Mouse (Mus musculus) midbrain, embryonic 13.5 days (tissue): ENCODE measurements around the gene Cdk5rap3. TPM values are rescaled to one million over a fixed set of nuclear protein-coding genes. Genes with fewer than 3 reads are reported as not detected.

Source experiments
- ATAC-seq: fragments of 200-750 bp; cut with Nextera tagmentation; 2 replicates; pipeline ENCODE4 v1.8.0; 2017; ENCODE audit warnings: mild to moderate bottlenecking, moderate TSS enrichment, moderate library complexity
- H3K27ac ChIP-seq: fragments of 300-500 bp; sonication (generic); 2 replicates; pipeline ENCODE4 v1.5.1; 2015; ENCODE audit warnings: inconsistent platforms, mild to moderate bottlenecking, moderate library complexity
- H3K27me3 ChIP-seq: fragments of 300-500 bp; sonication (generic); 2 replicates; pipeline ENCODE4 v1.6.1; 2015; ENCODE audit warnings: mild to moderate bottlenecking, inconsistent platforms
- H3K36me3 ChIP-seq: fragments of 300-500 bp; sonication (generic); 2 replicates; pipeline ENCODE4 v1.6.1; 2015; ENCODE audit warnings: mild to moderate bottlenecking, inconsistent platforms
- H3K4me1 ChIP-seq: fragments of 300-500 bp; sonication (generic); replicated peaks from 2 replicates; pipeline ENCODE4 v1.6.1; 2015; ENCODE audit warnings: inconsistent platforms
- H3K4me2 ChIP-seq: fragments of 300-500 bp; sonication (generic); replicated peaks from 2 replicates; pipeline ENCODE4 v1.6.1; 2015; ENCODE audit warnings: moderate library complexity, mild to moderate bottlenecking, inconsistent platforms
- H3K4me3 ChIP-seq: fragments of 300-500 bp; sonication (generic); replicated peaks from 2 replicates; pipeline ENCODE4 v1.5.1; 2015; ENCODE audit warnings: mild to moderate bottlenecking, inconsistent platforms
- H3K9ac ChIP-seq: fragments of 300-500 bp; sonication (generic); replicated peaks from 2 replicates; pipeline ENCODE4 v1.6.1; 2015; ENCODE audit warnings: mild to moderate bottlenecking, inconsistent platforms
- H3K9me3 ChIP-seq: fragments of 300-500 bp; sonication (generic); 2 replicates; pipeline ENCODE4 v1.6.1; 2016; ENCODE audit warnings: mild to moderate bottlenecking, inconsistent platforms
- WGBS: fragments of 180-500 bp; shearing (Covaris S2); methylation state at CpG from one replicate; pipeline ENCODE4 v1.1.7; 2015; 5-methylcytosine and 5-hydroxymethylcytosine counted together
- polyA plus RNA-seq: library from polyadenylated mRNA; unstranded; fragments of >200 nt; fragmentation: Nextera tagmentation; extraction: Ambion mirVana; gene quantifications from 2 replicates; pipeline ENCODE4 v1.2.1, GENCODE M21; 2015

Gene Cdk5rap3
- polyA plus RNA-seq, 1 experiment from 2014 or later: 103 TPM

GRCm38 (mm10) chr11:96910003-96910402, 6.3 kb downstream of the Cdk5rap3 start:
- peaks cover 53% of the 10 kb centered on the region for H3K4me1 ChIP-seq
- 20% methylated on average over 7 of the region's 7 CpGs for WGBS
- no peak overlapping the region for H3K4me3 ChIP-seq
- peaks cover 42% of the 10 kb centered on the region for H3K36me3 ChIP-seq
- H3K27ac ChIP-seq: peak overlapping the region; percentile 40; the same call in 1 of the 2 replicates
- H3K4me2 ChIP-seq: no peak overlapping the region
- peak; percentile 79 for ATAC-seq
- H3K9me3 ChIP-seq: no peaks in the 10 kb centered on the region
- no peak overlapping the region for H3K9ac ChIP-seq
- no peaks in the 10 kb centered on the region for H3K27me3 ChIP-seq

GRCm38 (mm10) chr11:96908594-96908993, 7.7 kb downstream of the Cdk5rap3 start:
- no peak overlapping the region for H3K9ac ChIP-seq
- peaks cover 53% of the 10 kb centered on the region for H3K4me1 ChIP-seq
- WGBS: 96% methylated on average over 12 of the region's 12 CpGs
- H3K4me2 ChIP-seq: no peak overlapping the region
- H3K27me3 ChIP-seq: no peaks in the 10 kb centered on the region
- no peak for ATAC-seq
- peak overlapping the region; percentile 79; the same call in 1 of the 2 replicates for H3K27ac ChIP-seq
- peaks cover 42% of the 10 kb centered on the region for H3K36me3 ChIP-seq
- H3K4me3 ChIP-seq: no peak overlapping the region
- H3K9me3 ChIP-seq: no peaks in the 10 kb centered on the region

- Histone ChIP-seq H3K4me2 (no peak overlapping the region), H3K4me3 (no peak overlapping the region), H3K4me1 (peaks cover 73% of the 10 kb centered on the region), H3K36me3 (peaks cover 26% of the 10 kb centered on the region), H3K27me3 (no peaks in the 10 kb centered on the region), H3K9ac (peak overlapping the region; percentile 50; the same call in 1 of the 2 replicates), H3K27ac (peak overlapping the region; percentile 79), H3K9me3 (no peaks in the 10 kb centered on the region)
- ATAC-seq: no peak
- WGBS: 35% methylated on average over 15 of the region's 15 CpGs
These were observed 9.7 kb downstream of the Cdk5rap3 start for GRCm38 (mm10) chr11:96906431-96907161.

GRCm38 (mm10) chr11:96902639-96903635, 13.4 kb downstream of the Cdk5rap3 start:
- no peak overlapping the region for H3K4me3 ChIP-seq
- peak; percentile 76 for ATAC-seq
- no peaks in the 10 kb centered on the region for H3K9me3 ChIP-seq
- peak overlapping the region; percentile 92 for H3K27ac ChIP-seq
- peaks cover 6% of the 10 kb centered on the region for H3K36me3 ChIP-seq
- H3K4me2 ChIP-seq: 0 out of 2 replicates have a peak overlapping the region, but pooled peaks have one; percentile 22
- H3K4me1 ChIP-seq: peaks cover 88% of the 10 kb centered on the region
- no peaks in the 10 kb centered on the region for H3K27me3 ChIP-seq
- H3K9ac ChIP-seq: peak overlapping the region; percentile 21; the same call in 1 of the 2 replicates
- 3% methylated on average over 16 of the region's 16 CpGs for WGBS

- no peak overlapping the region for H3K4me3 ChIP-seq
- WGBS: 44% methylated on average over 9 of the region's 9 CpGs
- no peaks in the 10 kb centered on the region for H3K36me3 ChIP-seq
- H3K4me2 ChIP-seq: no peak overlapping the region
- H3K27me3 ChIP-seq: no peaks in the 10 kb centered on the region
- peak overlapping the region; percentile 93 for H3K27ac ChIP-seq
- no peaks in the 10 kb centered on the region for H3K9me3 ChIP-seq
- H3K4me1 ChIP-seq: peaks cover 88% of the 10 kb centered on the region
- ATAC-seq: no peak
- no peak overlapping the region for H3K9ac ChIP-seq
These were observed 15.0 kb downstream of the Cdk5rap3 start for GRCm38 (mm10) chr11:96901332-96901731.

GRCm38 (mm10) chr11:96899449-96900306, 16.6 kb downstream of the Cdk5rap3 start:
- Histone ChIP-seq H3K4me3 (no peak overlapping the region), H3K27ac (peak overlapping the region; percentile 93), H3K9ac (peak overlapping the region; percentile 39), H3K4me2 (peak overlapping the region; percentile 26; the same call in 1 of the 2 replicates), H3K4me1 (peaks cover 75% of the 10 kb centered on the region), H3K9me3 (no peaks in the 10 kb centered on the region), H3K27me3 (no peaks in the 10 kb centered on the region), H3K36me3 (no peaks in the 10 kb centered on the region)
- ATAC-seq: peak; percentile 77
- 20% methylated on average over 13 of the region's 13 CpGs for WGBS

GRCm38 (mm10) chr11:96895886-96896285, 20.4 kb downstream of the Cdk5rap3 start:
- Histone ChIP-seq H3K4me2 (no peak overlapping the region), H3K4me1 (peaks cover 66% of the 10 kb centered on the region)
- no peak for ATAC-seq

GRCm38 (mm10) chr11:96893203-96893842, 23.0 kb downstream of the Cdk5rap3 start:
- H3K4me3 ChIP-seq: no peak overlapping the region
- ATAC-seq: peak; percentile 72
- no peaks in the 10 kb centered on the region for H3K36me3 ChIP-seq
- no peak overlapping the region; the same call in 1 of the 2 replicates for H3K9ac ChIP-seq
- H3K4me2 ChIP-seq: no peak overlapping the region
- H3K27ac ChIP-seq: peak overlapping the region; percentile 79
- no peaks in the 10 kb centered on the region for H3K9me3 ChIP-seq
- no peaks in the 10 kb centered on the region for H3K27me3 ChIP-seq
- 41% methylated on average over 11 of the region's 11 CpGs for WGBS
- H3K4me1 ChIP-seq: peaks cover 43% of the 10 kb centered on the region

More at GRCm38 (mm10) chr11:96895886-96896285, 20.4 kb downstream of the Cdk5rap3 start:
- Histone ChIP-seq H3K27ac (no peak overlapping the region), H3K27me3 (no peaks in the 10 kb centered on the region), H3K9me3 (no peaks in the 10 kb centered on the region), H3K36me3 (no peaks in the 10 kb centered on the region), H3K4me3 (no peak overlapping the region), H3K9ac (no peak overlapping the region)
- WGBS: 97% methylated on average over 4 of the region's 4 CpGs

GRCm38 (mm10) chr11:96891784-96892527, 24.3 kb downstream of the Cdk5rap3 start:
- Histone ChIP-seq H3K36me3 (no peaks in the 10 kb centered on the region), H3K9me3 (no peaks in the 10 kb centered on the region), H3K27ac (peak overlapping the region; percentile 32; the same call in 1 of the 2 replicates), H3K27me3 (no peaks in the 10 kb centered on the region), H3K4me1 (peaks cover 35% of the 10 kb centered on the region), H3K4me2 (no peak overlapping the region), H3K4me3 (no peak overlapping the region), H3K9ac (no peak overlapping the region)
- ATAC-seq: no peak
- WGBS: 46% methylated on average over 14 of the region's 14 CpGs

- Histone ChIP-seq H3K9me3 (no peaks in the 10 kb centered on the region), H3K27me3 (no peaks in the 10 kb centered on the region), H3K4me1 (peaks cover 34% of the 10 kb centered on the region), H3K4me3 (no peak overlapping the region), H3K36me3 (no peaks in the 10 kb centered on the region), H3K9ac (no peak overlapping the region; the same call in 1 of the 2 replicates), H3K27ac (peak overlapping the region; percentile 93), H3K4me2 (no peak overlapping the region)
- ATAC-seq: no peak
- 84% methylated on average over 8 of the region's 8 CpGs for WGBS
These were observed 29.3 kb downstream of the Cdk5rap3 start for GRCm38 (mm10) chr11:96886942-96887546.
